Mouse (Mus musculus) intestine, embryonic 15.5 days (tissue): Measurements from ENCODE around the gene Golt1b. TPM values are rescaled to one million over a fixed set of nuclear protein-coding genes. Genes with fewer than 3 reads are reported as not detected.

ENCODE experiments used
- polyA plus RNA-seq: library from polyadenylated mRNA; unstranded; fragments of >200 nt; fragmentation: Nextera tagmentation; extraction: Ambion mirVana; gene quantifications from 2 replicates; pipeline ENCODE4 v1.2.1, GENCODE M21; 2015

Golt1b gene
- polyA plus RNA-seq, 1 experiment from 2014 or later: 81.8 TPM

Other genes with a start within 250 kb of the Golt1b start
- gene Slco1a6, start 178.7 kb upstream of the Golt1b start, polyA plus RNA-seq: not detected in 2 replicates
- gene Iapp, start 88.8 kb upstream of the Golt1b start, polyA plus RNA-seq: 54.1 and 76.2 TPM in 2 replicates
- not detected in 2 replicates for gene Slco1a5, start 64.2 kb upstream of the Golt1b start, polyA plus RNA-seq
- gene Pyroxd1, start 41.6 kb upstream of the Golt1b start, polyA plus RNA-seq: 14.1 and 15.8 TPM in 2 replicates
- gene Recql, start 134 bp upstream of the Golt1b start, polyA plus RNA-seq: 17.5 and 23.2 TPM in 2 replicates
- 0.25 and 0.27 TPM in 2 replicates for gene Spx, start 26.2 kb downstream of the Golt1b start, polyA plus RNA-seq
- 0.97 and 1.4 TPM in 2 replicates for gene Gys2, start 85.9 kb downstream of the Golt1b start, polyA plus RNA-seq
- gene Ldhb, start 120.7 kb downstream of the Golt1b start, polyA plus RNA-seq: 93.1 and 100 TPM in 2 replicates
- 37.2 and 40.6 TPM in 2 replicates for gene Kcnj8, start 184.4 kb downstream of the Golt1b start, polyA plus RNA-seq